In genomic region chr17:34143033-34143432, GRCm38 (mm10) we compare ENCODE assay signal across 9 mouse cellular contexts. TPM values are rescaled to one million over a fixed set of nuclear protein-coding genes. Genes with fewer than 3 reads are reported as not detected.
DNase-seq lines count a peak whose midpoint lies in the region; ATAC-seq and TF ChIP-seq lines count a peak whose summit lies in the region.
"Had no signal": no experiment of that assay in that cellular context is flagged by ENCODE, and none has a peak within 500 bp of the region (broad histone marks: within the 10 kb centered on the region; RNA-seq: fewer than 3 reads in every experiment).

Gene H2-DMb2 (plus strand): TSS chr17:34143307.

- intact Hi-C loops in heart, postnatal 14 days (cut with DNase I), result no loop called here

- peak within 1 kb of the TSS; percentile 30 to 40 for H3K4me3 ChIP-seq in MEL (ENCODE audit: control insufficient read depth in 1 of 2, insufficient read depth in 1 of 2, low read depth in 2 of 2, low read length in 2 of 2)
- H3K4me3 ChIP-seq in lung, embryonic 14.5 days (ENCODE audit: low read depth, low read length), result no peak within 1 kb of the TSS
- H3K4me3 ChIP-seq in forebrain, embryonic 15.5 days, result no peak within 1 kb of the TSS
- H3K4me3 ChIP-seq: neural tube, embryonic 12.5 days had no signal

- 23% methylated on average over 7 of the region's 7 CpGs for WGBS in lung, embryonic 14.5 days
- WGBS in forebrain, embryonic 15.5 days, result 41% methylated on average over 7 of the region's 7 CpGs

- DNase-seq in B cell, adult 2 months, result peak; percentile 98 to 99
- DNase-seq in MEL (ENCODE audit: low read depth, low spot score), result peak; percentile 90
- peak; percentile 71 to 73 for DNase-seq in heart, postnatal 14 days
- DNase-seq in lung, embryonic 14.5 days, result peak; percentile 72
- peak; percentile 86 to 88 for DNase-seq in spleen, postnatal 4 days (ENCODE audit: low spot score in 2 of 2)
- DNase-seq in cerebellum, adult 9-10 months, result no peak
- no peak for DNase-seq in layer of hippocampus, adult 8-10 months (ENCODE audit: low spot score in 2 of 2)

- H3K27ac ChIP-seq in MEL (ENCODE audit: control insufficient read depth, low read depth, low read length), result peak within 1 kb of the TSS; percentile 71
- peak within 1 kb of the TSS; percentile 55 for H3K27ac ChIP-seq in lung, embryonic 14.5 days (ENCODE audit: low read depth)
- no peak within 1 kb of the TSS for H3K27ac ChIP-seq in forebrain, embryonic 15.5 days (replicated peaks)
- H3K27ac ChIP-seq: neural tube, embryonic 12.5 days had no signal

- no peak for TF ChIP-seq CTCF in MEL (IDR thresholded peaks at IDR 0.05 in 2 of 3, conservative IDR thresholded peaks at IDR 0.05 in 1 of 3; ENCODE audit: control insufficient read depth in 1 of 3, insufficient read depth in 1 of 3, low read depth in 2 of 3, low read length in 3 of 3, poor library complexity in 1 of 3, severe bottlenecking in 1 of 3)
- TF ChIP-seq CTCF in lung, embryonic 14.5 days (IDR thresholded peaks at IDR 0.05; ENCODE audit: low read depth), result no peak

- H3K4me2 ChIP-seq in lung, embryonic 14.5 days, result 0 out of 2 replicates have a peak within 1 kb of the TSS, but pooled peaks have one; percentile 15
- H3K4me2 ChIP-seq in forebrain, embryonic 15.5 days (replicated peaks), result no peak within 1 kb of the TSS
- H3K4me2 ChIP-seq: neural tube, embryonic 12.5 days had no signal

- TF ChIP-seq EP300 in MEL (IDR thresholded peaks at IDR 0.05; ENCODE audit: low read depth in 1 of 2, low read length in 2 of 2), result 0 out of 4 replicates have a peak, but pooled peaks of 1 of the 2 experiments have one; percentile 1

- peak within 1 kb of the TSS; percentile 44 for H3K9ac ChIP-seq in MEL (ENCODE audit: control insufficient read depth, low read depth, low read length, poor library complexity, severe bottlenecking)
- no peak within 1 kb of the TSS for H3K9ac ChIP-seq in lung, embryonic 14.5 days
- no peak within 1 kb of the TSS for H3K9ac ChIP-seq in forebrain, embryonic 15.5 days (replicated peaks)
- H3K9ac ChIP-seq: neural tube, embryonic 12.5 days had no signal

- H3K36me3 ChIP-seq in MEL (ENCODE audit: control insufficient read depth in 1 of 2, insufficient read depth in 2 of 2, low read length in 2 of 2), result peaks cover 0 to 20% of the 10 kb centered on the region in 2 experiments; a peak in 2 of 4 replicates
- no peaks in the 10 kb centered on the region for H3K36me3 ChIP-seq in lung, embryonic 14.5 days (ENCODE audit: insufficient read depth)
- H3K36me3 ChIP-seq in forebrain, embryonic 15.5 days, result no peaks in the 10 kb centered on the region
- H3K36me3 ChIP-seq: neural tube, embryonic 12.5 days had no signal

- H3K27me3 ChIP-seq in MEL (ENCODE audit: control insufficient read depth in 1 of 2, insufficient read depth in 2 of 2, low read length in 2 of 2), result no peaks in the 10 kb centered on the region
- peaks cover 18% of the 10 kb centered on the region; the same call in 1 of the 2 replicates for H3K27me3 ChIP-seq in lung, embryonic 14.5 days (ENCODE audit: insufficient read depth, low read length)
- H3K27me3 ChIP-seq in forebrain, embryonic 15.5 days, result peaks cover 32% of the 10 kb centered on the region

- H3K79me2 ChIP-seq in MEL (ENCODE audit: control insufficient read depth, insufficient read depth, low read length, poor library complexity), result no peaks in the 10 kb centered on the region

- no peak for TF ChIP-seq RAD21 in MEL (IDR thresholded peaks at IDR 0.05; ENCODE audit: low read depth, low read length)

- TF ChIP-seq POLR2A in MEL (IDR thresholded peaks at IDR 0.05; ENCODE audit: control insufficient read depth in 1 of 2, insufficient read depth in 1 of 2, low read depth in 1 of 2, low read length in 2 of 2, poor library complexity in 1 of 2), result peak in 1 of 2 experiments; percentile 55; a peak in 2 of 4 replicates

- peaks cover 19 to 36% of the 10 kb centered on the region in 2 experiments for H3K4me1 ChIP-seq in MEL (ENCODE audit: control insufficient read depth in 1 of 2, insufficient read depth in 2 of 2, low read length in 2 of 2)
- no peaks in the 10 kb centered on the region for H3K4me1 ChIP-seq in lung, embryonic 14.5 days (ENCODE audit: insufficient read depth)
- peaks cover 12% of the 10 kb centered on the region for H3K4me1 ChIP-seq in forebrain, embryonic 15.5 days

- no peaks in the 10 kb centered on the region for H3K9me3 ChIP-seq in MEL (replicated peaks; ENCODE audit: insufficient read depth, low read length)
- no peaks in the 10 kb centered on the region for H3K9me3 ChIP-seq in lung, embryonic 14.5 days (ENCODE audit: low read depth, low read length)
- H3K9me3 ChIP-seq in forebrain, embryonic 15.5 days, result no peaks in the 10 kb centered on the region
- H3K9me3 ChIP-seq: neural tube, embryonic 12.5 days had no signal

- peak; percentile 51; the same call in 1 of the 2 replicates for ATAC-seq in lung, embryonic 14.5 days (ENCODE audit: insufficient read depth)
- ATAC-seq in forebrain, embryonic 15.5 days (replicated peaks), result no peak

TF ChIP-seq in MEL, 35 proteins besides CTCF, POLR2A, EP300 and RAD21:
- TF ChIP-seq ZKSCAN1 (IDR thresholded peaks at IDR 0.05; ENCODE audit: low read depth, low read length), result no peak
- TF ChIP-seq TBP (IDR thresholded peaks at IDR 0.05; ENCODE audit: low read depth, low read length), result peak; percentile 48; the same call in 1 of the 2 replicates
- no peak for TF ChIP-seq ZMIZ1 (IDR thresholded peaks at IDR 0.05; ENCODE audit: low read depth, low read length)
- TF ChIP-seq NELFE (IDR thresholded peaks at IDR 0.05; ENCODE audit: low read depth, low read length), result no peak; the same call in 1 of the 2 replicates
- TF ChIP-seq ELF1 (IDR thresholded peaks at IDR 0.05; ENCODE audit: low read depth, low read length), result no peak
- TF ChIP-seq USF1 (IDR thresholded peaks at IDR 0.05; ENCODE audit: low read depth, low read length), result no peak
- TF ChIP-seq CHD1 (IDR thresholded peaks at IDR 0.05; ENCODE audit: low read depth, low read length), result no peak
- no peak for TF ChIP-seq BHLHE40 (IDR thresholded peaks at IDR 0.05; ENCODE audit: borderline replicate concordance, low read depth, low read length)
- TF ChIP-seq RCOR1 (IDR thresholded peaks at IDR 0.05; ENCODE audit: low read depth, low read length), result no peak
- TF ChIP-seq SIN3A (IDR thresholded peaks at IDR 0.05; ENCODE audit: low read length), result 0 out of 2 replicates have a peak, but pooled peaks have one; percentile 12
- TF ChIP-seq ZNF384 (IDR thresholded peaks at IDR 0.05; ENCODE audit: low read depth, low read length), result no peak
- peak; percentile 20; the same call in 1 of the 2 replicates for TF ChIP-seq MAZ (IDR thresholded peaks at IDR 0.05; ENCODE audit: low read depth, low read length)
- TF ChIP-seq MYC (IDR thresholded peaks at IDR 0.05; ENCODE audit: low read depth, low read length), result no peak
- 0 out of 2 replicates have a peak, but pooled peaks have one; percentile 20 for TF ChIP-seq ETS1 (IDR thresholded peaks at IDR 0.05; ENCODE audit: low read depth, low read length)
- TF ChIP-seq TAL1 (IDR thresholded peaks at IDR 0.05; ENCODE audit: low read length), result no peak
TF ChIP-seq in MEL: peak in this region for 4.

RNA-seq across cellular contexts. Expression of gene H2-DMb2, which starts in this region (rescaled TPM):
- 0.77 and 0.82 TPM in 2 replicates for total RNA-seq in MEL (2012; rRNA removed)
- polyA plus RNA-seq in MEL (2012; ENCODE audit: insufficient read depth in 1 of 2, insufficient read length in 2 of 2, low read depth in 1 of 2, low replicate concordance in 2 of 2, missing spikeins in 1 of 2), result 1 to 10 TPM in 1 of 2 experiments, not detected in 1; 1.5 TPM
- total RNA-seq in heart, postnatal 14 days (2021), result 1 to 10 TPM in 1 of 2 experiments, under 1 TPM in 1; 0.96 to 1.6 TPM
- polyA plus RNA-seq in lung, embryonic 14.5 days (2014; fragmentation: Nextera tagmentation; extraction: Ambion mirVana), result 0.91 and 1.1 TPM in 2 replicates
- polyA plus RNA-seq in forebrain, embryonic 15.5 days (2015; fragmentation: Nextera tagmentation; extraction: Ambion mirVana), result 1.0 and 1.4 TPM in 2 replicates
- 1 to 10 TPM in 2 of 4 experiments, under 1 TPM in 2; 0.51 to 3.5 (median 2.1) TPM for total RNA-seq in layer of hippocampus, adult 8-10 months (2022)

Comparison
In these comparisons a context has a peak if more than half of its experiments do, and no peak if none do; other contexts are left out.
1. DNase-seq: peak in B cell, adult 2 months (2 of 2), MEL (single experiment), heart, postnatal 14 days (2 of 2), lung, embryonic 14.5 days (single experiment) and spleen, postnatal 4 days (2 of 2); none in cerebellum, adult 9-10 months (single experiment) and layer of hippocampus, adult 8-10 months (0 of 2).
2. H3K4me3 ChIP-seq: peak in MEL (2 of 2); none in lung, embryonic 14.5 days (single experiment) and forebrain, embryonic 15.5 days (single experiment).